Mouse (Mus musculus) lung, postnatal 0 days (tissue): ENCODE data around the gene Filip1l.

Experiments used
- CTCF ChIP-seq: IDR thresholded peaks from 2 replicates; pipeline ENCODE4 v1.5.1; 2016; ENCODE audit warnings: antibody characterized with exemption, mild to moderate bottlenecking
- EP300 ChIP-seq: IDR thresholded peaks from 2 replicates; pipeline ENCODE4 v1.6.1; 2016; ENCODE audit warnings: antibody characterized with exemption, mild to moderate bottlenecking, control low read depth

- TF ChIP-seq CTCF (no peak), EP300 (no peak)
Observed at GRCm38 (mm10) chr16:57396249-57396648, 43.4 kb downstream of the Filip1l start.
